In genomic region chr9:64078386-64078792, GRCm38 (mm10) we compare ENCODE assay signal across 10 mouse cellular contexts. TPM values are rescaled to one million over a fixed set of nuclear protein-coding genes. Genes with fewer than 3 reads are reported as not detected.
A peak's percentile ranks its signal among the peaks of the same experiment; 100 is the strongest.
DNase-seq lines count a peak whose midpoint lies in the region; ATAC-seq and TF ChIP-seq lines count a peak whose summit lies in the region.
"Had no signal": no experiment of that assay in that cellular context is flagged by ENCODE, and none has a peak within 500 bp of the region (broad histone marks: within the 10 kb centered on the region; RNA-seq: fewer than 3 reads in every experiment).

No protein-coding gene starts in this region.

- H3K4me2 ChIP-seq in intestine, embryonic 16.5 days (ENCODE audit: low read depth, low read length) = 0 out of 2 replicates have a peak overlapping the region, but pooled peaks have one; percentile 1
- H3K4me2 ChIP-seq in lung, embryonic 16.5 days (ENCODE audit: low read depth, low read length) = no peak overlapping the region
- no peak overlapping the region for H3K4me2 ChIP-seq in forebrain, postnatal 0 days (ENCODE audit: low read depth)

- no peak overlapping the region for H3K9ac ChIP-seq in MEL (ENCODE audit: control insufficient read depth, low read depth, low read length, poor library complexity, severe bottlenecking)
- H3K9ac ChIP-seq in intestine, embryonic 16.5 days (ENCODE audit: low read depth, low read length) = peak overlapping the region; percentile 48
- H3K9ac ChIP-seq in lung, embryonic 16.5 days (ENCODE audit: low read length) = peak overlapping the region; percentile 33; the same call in 1 of the 2 replicates
- no peak overlapping the region for H3K9ac ChIP-seq in forebrain, postnatal 0 days

- ATAC-seq in intestine, embryonic 16.5 days = peak; percentile 67
- ATAC-seq in lung, embryonic 16.5 days (ENCODE audit: low read depth) = peak; percentile 44
- ATAC-seq in forebrain, postnatal 0 days = no peak

- H3K79me2 ChIP-seq in MEL (ENCODE audit: control insufficient read depth, insufficient read depth, low read length, poor library complexity) = no peaks in the 10 kb centered on the region

- no peaks in the 10 kb centered on the region for H3K9me3 ChIP-seq in heart, embryonic 10.5 days
- H3K9me3 ChIP-seq in MEL (replicated peaks; ENCODE audit: insufficient read depth, low read length) = no peaks in the 10 kb centered on the region
- H3K9me3 ChIP-seq in intestine, embryonic 16.5 days (ENCODE audit: control insufficient read depth, low read length) = no peaks in the 10 kb centered on the region
- no peaks in the 10 kb centered on the region for H3K9me3 ChIP-seq in lung, embryonic 16.5 days (ENCODE audit: control insufficient read depth, low read length)
- no peaks in the 10 kb centered on the region for H3K9me3 ChIP-seq in forebrain, postnatal 0 days (ENCODE audit: low read length)

- no peak for TF ChIP-seq RAD21 in MEL (IDR thresholded peaks at IDR 0.05; ENCODE audit: low read depth, low read length)

- WGBS in heart, embryonic 10.5 days = 5% methylated on average over 7 of the region's 7 CpGs
- WGBS in intestine, embryonic 16.5 days = 18% methylated on average over 7 of the region's 7 CpGs
- WGBS in lung, embryonic 16.5 days = 34% methylated on average over 7 of the region's 7 CpGs
- WGBS in forebrain, postnatal 0 days = 52% methylated on average over 7 of the region's 7 CpGs

- TF ChIP-seq POLR2A in MEL (IDR thresholded peaks at IDR 0.05; ENCODE audit: control insufficient read depth in 1 of 2, insufficient read depth in 1 of 2, low read depth in 1 of 2, low read length in 2 of 2, poor library complexity in 1 of 2) = no peak

- DNase-seq in heart, embryonic 10.5 days (ENCODE audit: low spot score) = peak; percentile 95
- DNase-seq in heart, postnatal 14 days = no peak
- no peak for DNase-seq in MEL (ENCODE audit: low read depth, low spot score)
- no peak for DNase-seq in cerebellum, adult 9-10 months
- DNase-seq in spleen, postnatal 14 days (ENCODE audit: low spot score in 2 of 2) = no peak
- DNase-seq in forebrain, postnatal 0 days = no peak
- DNase-seq: gastrocnemius, postnatal 10 days; kidney, postnatal 14 days had no signal

- H3K36me3 ChIP-seq in heart, embryonic 10.5 days = no peaks in the 10 kb centered on the region
- no peaks in the 10 kb centered on the region for H3K36me3 ChIP-seq in MEL (ENCODE audit: control insufficient read depth in 1 of 2, insufficient read depth in 2 of 2, low read length in 2 of 2)
- H3K36me3 ChIP-seq in intestine, embryonic 16.5 days (ENCODE audit: control insufficient read depth, insufficient read depth, low read length) = no peaks in the 10 kb centered on the region
- no peaks in the 10 kb centered on the region for H3K36me3 ChIP-seq in lung, embryonic 16.5 days (ENCODE audit: control insufficient read depth, insufficient read depth, low read length)
- no peaks in the 10 kb centered on the region for H3K36me3 ChIP-seq in forebrain, postnatal 0 days (ENCODE audit: insufficient read depth)

- no peak for TF ChIP-seq CTCF in MEL (IDR thresholded peaks at IDR 0.05 in 2 of 3, conservative IDR thresholded peaks at IDR 0.05 in 1 of 3; ENCODE audit: control insufficient read depth in 1 of 3, insufficient read depth in 1 of 3, low read depth in 2 of 3, low read length in 3 of 3, poor library complexity in 1 of 3, severe bottlenecking in 1 of 3)
- TF ChIP-seq CTCF in forebrain, postnatal 0 days (IDR thresholded peaks at IDR 0.05; ENCODE audit: low read depth) = no peak

- peak overlapping the region; percentile 39; the same call in 1 of the 2 replicates for H3K4me3 ChIP-seq in heart, embryonic 10.5 days
- H3K4me3 ChIP-seq in MEL (ENCODE audit: control insufficient read depth in 1 of 2, insufficient read depth in 1 of 2, low read depth in 2 of 2, low read length in 2 of 2) = no peak overlapping the region
- H3K4me3 ChIP-seq in intestine, embryonic 16.5 days (ENCODE audit: low read length) = no peak overlapping the region
- no peak overlapping the region for H3K4me3 ChIP-seq in lung, embryonic 16.5 days (ENCODE audit: low read length)
- no peak overlapping the region for H3K4me3 ChIP-seq in forebrain, postnatal 0 days (ENCODE audit: low read depth, low read length)

- TF ChIP-seq EP300 in MEL (IDR thresholded peaks at IDR 0.05; ENCODE audit: low read depth in 1 of 2, low read length in 2 of 2) = no peak

- intact Hi-C loops in heart, postnatal 14 days (cut with DNase I) = no loop called here

- peaks cover 60% of the 10 kb centered on the region for H3K4me1 ChIP-seq in heart, embryonic 10.5 days
- no peaks in the 10 kb centered on the region for H3K4me1 ChIP-seq in MEL (ENCODE audit: control insufficient read depth in 1 of 2, insufficient read depth in 2 of 2, low read length in 2 of 2)
- H3K4me1 ChIP-seq in intestine, embryonic 16.5 days (ENCODE audit: control insufficient read depth, insufficient read depth, low read length) = peaks cover 11% of the 10 kb centered on the region
- H3K4me1 ChIP-seq in lung, embryonic 16.5 days (replicated peaks; ENCODE audit: control insufficient read depth, insufficient read depth, low read length) = peaks cover 7% of the 10 kb centered on the region
- no peaks in the 10 kb centered on the region for H3K4me1 ChIP-seq in forebrain, postnatal 0 days (ENCODE audit: insufficient read depth)

- H3K27me3 ChIP-seq in heart, embryonic 10.5 days (ENCODE audit: insufficient read depth, poor library complexity, severe bottlenecking) = no peaks in the 10 kb centered on the region
- H3K27me3 ChIP-seq in MEL (ENCODE audit: control insufficient read depth in 1 of 2, insufficient read depth in 2 of 2, low read length in 2 of 2) = no peaks in the 10 kb centered on the region; a peak in 1 of 4 replicates
- no peaks in the 10 kb centered on the region for H3K27me3 ChIP-seq in intestine, embryonic 16.5 days (replicated peaks; ENCODE audit: control insufficient read depth, insufficient read depth, low read length)
- no peaks in the 10 kb centered on the region for H3K27me3 ChIP-seq in lung, embryonic 16.5 days (ENCODE audit: control insufficient read depth, insufficient read depth, low read depth, low read length)
- peaks cover 2% of the 10 kb centered on the region; the same call in 1 of the 2 replicates for H3K27me3 ChIP-seq in forebrain, postnatal 0 days (ENCODE audit: insufficient read depth, low read length)

- peak overlapping the region; percentile 91 for H3K27ac ChIP-seq in heart, embryonic 10.5 days
- no peak overlapping the region for H3K27ac ChIP-seq in MEL (ENCODE audit: control insufficient read depth, low read depth, low read length)
- peak overlapping the region; percentile 55 for H3K27ac ChIP-seq in intestine, embryonic 16.5 days (ENCODE audit: low read length)
- no peak overlapping the region for H3K27ac ChIP-seq in lung, embryonic 16.5 days (ENCODE audit: low read length)
- H3K27ac ChIP-seq in forebrain, postnatal 0 days (ENCODE audit: low read depth, low read length) = no peak overlapping the region

TF ChIP-seq in MEL, 35 proteins besides CTCF, POLR2A, EP300 and RAD21:
- TF ChIP-seq TAL1 (IDR thresholded peaks at IDR 0.05; ENCODE audit: low read length) = 0 out of 2 replicates have a peak, but pooled peaks have one; percentile 8
- no peak for TF ChIP-seq ZNF384 (IDR thresholded peaks at IDR 0.05; ENCODE audit: low read depth, low read length)

RNA-seq across cellular contexts. Expression of gene Lctl, which starts 38.6 kb away (rescaled TPM):
- polyA plus RNA-seq in heart, embryonic 10.5 days (2016; fragmentation: Nextera tagmentation; extraction: Ambion mirVana) = not detected in 2 replicates
- under 1 TPM; 0.14 to 0.29 TPM for total RNA-seq in heart, postnatal 14 days (2021)
- 0.46 and 0.54 TPM in 2 replicates for total RNA-seq in MEL (2012; rRNA removed)
- polyA plus RNA-seq in MEL (2012; ENCODE audit: insufficient read depth in 1 of 2, insufficient read length in 2 of 2, low read depth in 1 of 2, low replicate concordance in 2 of 2, missing spikeins in 1 of 2) = not detected
- polyA plus RNA-seq in intestine, embryonic 16.5 days (2015; fragmentation: Nextera tagmentation; extraction: Ambion mirVana) = 0.15 and 0.40 TPM in 2 replicates
- polyA plus RNA-seq in lung, embryonic 16.5 days (2015; fragmentation: Nextera tagmentation; extraction: Ambion mirVana) = not detected in 2 replicates
- total RNA-seq in forebrain, postnatal 0 days (2014; rRNA removed) = not detected in 2 replicates
- not detected in 2 replicates for polyA plus RNA-seq in forebrain, postnatal 0 days (2015; fragmentation: Nextera tagmentation; extraction: Ambion mirVana)

RNA-seq across cellular contexts. Expression of gene Smad6, which starts 56.5 kb away (rescaled TPM):
- 29.4 and 47.2 TPM in 2 replicates for polyA plus RNA-seq in heart, embryonic 10.5 days (2016; fragmentation: Nextera tagmentation; extraction: Ambion mirVana)
- total RNA-seq in heart, postnatal 14 days (2021) = 10 to 100 TPM; 13.6 to 15.5 TPM
- total RNA-seq in MEL (2012; rRNA removed) = 2.1 and 2.2 TPM in 2 replicates
- 1 to 10 TPM in 1 of 2 experiments, not detected in 1; 3.9 TPM for polyA plus RNA-seq in MEL (2012; ENCODE audit: insufficient read depth in 1 of 2, insufficient read length in 2 of 2, low read depth in 1 of 2, low replicate concordance in 2 of 2, missing spikeins in 1 of 2)
- polyA plus RNA-seq in intestine, embryonic 16.5 days (2015; fragmentation: Nextera tagmentation; extraction: Ambion mirVana) = 3.9 and 8.1 TPM in 2 replicates
- 6.8 and 8.6 TPM in 2 replicates for polyA plus RNA-seq in lung, embryonic 16.5 days (2015; fragmentation: Nextera tagmentation; extraction: Ambion mirVana)
- total RNA-seq in forebrain, postnatal 0 days (2014; rRNA removed) = 4.5 and 7.5 TPM in 2 replicates
- 1.4 and 1.5 TPM in 2 replicates for polyA plus RNA-seq in forebrain, postnatal 0 days (2015; fragmentation: Nextera tagmentation; extraction: Ambion mirVana)

Comparison
In these comparisons a context has a peak if more than half of its experiments do, and no peak if none do; other contexts are left out.
1. H3K27ac ChIP-seq: peak in heart, embryonic 10.5 days (single experiment) and intestine, embryonic 16.5 days (single experiment); none in MEL (single experiment), lung, embryonic 16.5 days (single experiment) and forebrain, postnatal 0 days (single experiment).
2. H3K9ac ChIP-seq: peak in intestine, embryonic 16.5 days (single experiment) and lung, embryonic 16.5 days (single experiment); none in MEL (single experiment) and forebrain, postnatal 0 days (single experiment).